Mouse (Mus musculus) ES-E14 (cell line): ENCODE measurements at regions not wholly inside any gene's neighbourhood (a gene's known extent, or its start where the extent isn't known, plus 50 kb on each side); places are given as distances from the start of the nearest gene placed in this dataset.

Experiments used
- CHD2 ChIP-seq: IDR thresholded peaks from 2 replicates; pipeline ENCODE4 v1.6.1; 2014; ENCODE audit warnings: mild to moderate bottlenecking, low read depth, low read length, inconsistent platforms
- HCFC1 ChIP-seq: IDR thresholded peaks from 2 replicates; pipeline ENCODE4 v1.6.1; 2012; ENCODE audit warnings: low read length, inconsistent platforms, borderline replicate concordance; ENCODE audit not compliant: insufficient read depth
- MAFK ChIP-seq: IDR thresholded peaks from 2 replicates; pipeline ENCODE4 v1.6.1; 2014; ENCODE audit warnings: mild to moderate bottlenecking, low read depth, low read length, inconsistent platforms; ENCODE audit not compliant: insufficient read depth
- ZC3H11A ChIP-seq: IDR thresholded peaks from 2 replicates; pipeline ENCODE4 v1.6.1; 2012; ENCODE audit warnings: low read depth, mild to moderate bottlenecking, inconsistent platforms, low read length, borderline replicate concordance
- ZNF384 ChIP-seq: IDR thresholded peaks from 2 replicates; pipeline ENCODE4 v1.6.1; 2012; ENCODE audit warnings: low read depth, low read length, inconsistent platforms

- TF ChIP-seq MAFK = no peak
- TF ChIP-seq ZC3H11A = no peak
- TF ChIP-seq ZNF384 = no peak
- TF ChIP-seq HCFC1 = no peak
- TF ChIP-seq CHD2 = no peak
Measured at GRCm38 (mm10) chr10:9014810-9015505, 129.1 kb upstream of the Sash1 start.
